Mouse (Mus musculus) ES-CJ7 (cell line): ENCODE measurements around the gene Bex3.
A peak's percentile ranks its signal among the peaks of the same experiment; 100 is the strongest.

Experiments used
- DNase-seq: peaks from one replicate; pipeline ENCODE4 v3.0.0; 2011; ENCODE audit warnings: low read depth, low spot score

The Bex3 gene

GRCm38 (mm10) chrX:136269743-136270392 lies at the start of gene Bex3:
Bex3 (plus strand) TSS chrX:136270253.
- peak; percentile 46 for DNase-seq

- no peak for DNase-seq
These were observed 46.3 kb upstream of the Bex3 start for GRCm38 (mm10) chrX:136223714-136224113.

GRCm38 (mm10) chrX:136227768-136228167 lies 42.3 kb upstream of the Bex3 start:
- DNase-seq = no peak

GRCm38 (mm10) chrX:136238118-136238517 lies 31.9 kb upstream of the Bex3 start:
- DNase-seq = peak; percentile 8

GRCm38 (mm10) chrX:136243181-136243580 lies 26.9 kb upstream of the Bex3 start:
- DNase-seq = no peak

GRCm38 (mm10) chrX:136244574-136245229 lies 25.4 kb upstream of the Bex3 start, which contains the start of gene Tceal9:
Tceal9 (plus strand) TSS chrX:136245079.
- DNase-seq = peak; percentile 89

GRCm38 (mm10) chrX:136245521-136246071 lies 24.5 kb upstream of the Bex3 start:
- DNase-seq = peak; percentile 80

- no peak for DNase-seq
These were observed 21.2 kb upstream of the Bex3 start for GRCm38 (mm10) chrX:136248811-136249210.

GRCm38 (mm10) chrX:136249671-136250070 lies 20.4 kb upstream of the Bex3 start:
- no peak for DNase-seq

- no peak for DNase-seq
These were observed 17.9 kb upstream of the Bex3 start for GRCm38 (mm10) chrX:136252023-136252729.

- DNase-seq = no peak
These were observed 2.3 kb upstream of the Bex3 start for GRCm38 (mm10) chrX:136267720-136268119.

GRCm38 (mm10) chrX:136268173-136268572 lies 1.9 kb upstream of the Bex3 start:
- DNase-seq = no peak

GRCm38 (mm10) chrX:136270393-136271111 lies 499 bp downstream of the Bex3 start:
- DNase-seq = peak; percentile 64

- DNase-seq = no peak
These were observed 4.5 kb downstream of the Bex3 start for GRCm38 (mm10) chrX:136274542-136274941.

GRCm38 (mm10) chrX:136275386-136275785 lies 5.3 kb downstream of the Bex3 start:
- no peak for DNase-seq

- DNase-seq = no peak
These were observed 7.5 kb downstream of the Bex3 start for GRCm38 (mm10) chrX:136277577-136277976.

- no peak for DNase-seq
These were observed 8.3 kb downstream of the Bex3 start for GRCm38 (mm10) chrX:136278401-136278800.

- no peak for DNase-seq
These were observed 9.4 kb downstream of the Bex3 start for GRCm38 (mm10) chrX:136279410-136279809.

- DNase-seq = peak; percentile 67
These were observed 20.8 kb downstream of the Bex3 start for GRCm38 (mm10) chrX:136290817-136291281.

- peak; percentile 23 for DNase-seq
These were observed 34.2 kb downstream of the Bex3 start for GRCm38 (mm10) chrX:136304295-136304694.

- DNase-seq = peak; percentile 76
These were observed 36.1 kb downstream of the Bex3 start for GRCm38 (mm10) chrX:136306196-136306595.
